Mouse (Mus musculus): ENCODE data around the gene Upk2.
"Not testable (repeated sequence)": the region's sequence is repeated elsewhere in the genome, so short reads cannot be mapped to it uniquely, and the experiment has no call there.

Gene Upk2

DNA sequence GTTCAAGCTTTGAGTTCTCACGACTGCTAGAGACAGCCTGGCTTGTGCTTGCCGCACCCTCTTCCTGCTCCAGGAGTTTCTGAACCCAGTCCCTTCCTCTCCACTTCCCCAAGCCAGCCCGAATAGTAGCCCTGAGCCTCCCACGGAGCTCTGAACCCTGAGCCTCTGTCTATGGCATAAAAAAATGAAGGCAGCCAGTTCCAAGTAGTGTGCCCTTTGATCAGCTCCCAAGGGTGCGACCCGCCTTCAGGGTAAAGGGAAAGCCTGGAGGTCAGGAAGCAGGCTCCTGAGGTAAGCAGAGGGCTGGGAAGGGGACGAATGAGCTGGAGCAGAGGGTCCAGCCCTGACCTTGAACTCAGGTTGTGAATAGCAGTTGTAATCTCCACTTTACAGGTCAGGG, 13.4 kb upstream of the Upk2 start:
- no peak for DNase-seq (ENCODE audit: low spot score in 2 of 2)

DNA sequence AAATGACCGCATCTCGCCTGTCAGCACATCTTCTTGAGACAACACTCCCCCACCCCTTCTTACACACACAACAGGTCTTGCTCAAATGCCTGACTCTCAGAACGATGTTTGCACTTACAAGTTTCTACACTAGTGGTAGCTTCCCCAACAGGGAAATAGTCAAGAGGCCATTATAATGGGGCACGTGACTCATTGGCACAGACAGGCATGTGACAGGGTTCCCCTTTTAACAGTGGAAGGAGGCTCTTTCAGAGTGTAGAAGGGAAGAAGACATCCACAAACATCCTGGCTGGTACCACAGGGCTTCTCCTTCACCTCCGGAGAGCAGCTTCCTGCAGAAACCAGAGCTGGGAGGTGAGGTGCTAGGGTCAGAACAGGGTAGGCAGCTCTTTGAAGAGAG, 7.2 kb upstream of the Upk2 start:
- DNase-seq (ENCODE audit: low spot score in 2 of 2), result no peak

DNA sequence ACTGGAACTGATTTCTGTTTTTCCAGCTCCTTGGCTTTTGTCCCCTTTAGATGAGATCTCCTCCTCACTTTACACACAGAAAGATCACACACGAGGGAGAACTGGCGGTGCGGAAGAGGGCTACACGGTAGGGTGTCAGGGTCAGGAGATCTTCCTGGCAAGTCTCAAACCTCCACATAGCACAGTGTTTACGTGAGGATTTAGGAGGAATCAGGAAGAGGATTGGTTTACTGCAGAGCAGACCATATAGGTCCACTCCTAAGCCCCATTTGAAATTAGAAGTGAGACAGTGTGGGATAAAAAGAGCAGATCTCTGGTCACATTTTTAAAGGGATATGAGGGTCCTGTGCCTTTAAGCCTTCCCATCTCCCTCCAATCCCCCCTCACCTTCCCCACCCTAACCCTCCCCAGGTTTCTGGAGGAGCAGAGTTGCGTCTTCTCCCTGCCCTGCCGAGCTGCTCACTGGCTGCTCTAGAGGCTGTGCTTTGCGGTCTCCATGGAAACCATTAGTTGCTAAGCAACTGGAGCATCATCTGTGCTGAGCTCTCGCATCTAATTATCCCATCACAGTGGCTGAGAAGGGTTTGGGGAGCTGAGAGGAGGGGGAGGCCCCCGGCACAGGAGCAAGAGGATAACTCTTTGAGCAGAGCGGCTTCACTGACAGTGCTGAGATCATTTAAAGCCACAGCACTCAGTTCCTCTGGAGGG, 2.4 kb upstream of the Upk2 start:
- DNase-seq (ENCODE audit: low spot score in 2 of 2), result peak; percentile 91

DNA sequence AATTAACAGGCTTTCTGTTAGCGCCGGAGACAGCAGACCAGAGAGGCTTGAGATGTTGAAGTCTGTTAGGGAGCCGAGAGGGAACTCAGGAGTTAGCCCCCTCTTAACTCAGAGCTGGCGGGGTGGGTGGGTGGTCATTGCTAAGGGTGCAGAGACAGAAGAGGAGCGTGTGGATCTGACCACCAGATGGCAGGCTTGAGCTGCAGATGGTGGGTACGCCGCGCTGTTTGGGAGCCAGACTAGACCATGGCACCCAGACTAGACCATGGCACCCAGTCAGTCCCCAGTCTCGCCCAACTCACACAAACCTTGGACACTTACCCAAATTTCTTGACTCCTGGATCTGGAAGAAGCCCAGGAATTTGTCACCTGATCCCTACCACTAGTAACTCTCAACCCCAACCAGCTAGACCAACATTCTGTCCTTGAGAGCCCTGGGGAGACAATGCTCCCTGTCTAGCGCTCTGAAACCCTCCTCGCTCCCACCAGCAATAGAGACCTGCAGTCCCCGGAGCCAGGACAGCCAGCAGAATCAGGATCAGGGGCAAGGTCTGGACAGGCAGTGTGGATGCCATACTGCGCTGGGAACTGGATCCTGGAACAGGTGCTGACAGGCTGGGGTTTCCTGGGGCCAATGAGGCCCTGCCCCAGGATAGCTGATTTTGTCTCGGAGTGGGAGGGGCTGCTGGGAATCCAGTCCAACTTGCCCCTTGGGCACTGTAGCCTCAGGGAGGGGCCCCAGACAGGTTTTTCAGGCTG, 465 bp downstream of the Upk2 start:
- DNase-seq (ENCODE audit: low spot score in 2 of 2), result peak; percentile 88 to 91

DNA sequence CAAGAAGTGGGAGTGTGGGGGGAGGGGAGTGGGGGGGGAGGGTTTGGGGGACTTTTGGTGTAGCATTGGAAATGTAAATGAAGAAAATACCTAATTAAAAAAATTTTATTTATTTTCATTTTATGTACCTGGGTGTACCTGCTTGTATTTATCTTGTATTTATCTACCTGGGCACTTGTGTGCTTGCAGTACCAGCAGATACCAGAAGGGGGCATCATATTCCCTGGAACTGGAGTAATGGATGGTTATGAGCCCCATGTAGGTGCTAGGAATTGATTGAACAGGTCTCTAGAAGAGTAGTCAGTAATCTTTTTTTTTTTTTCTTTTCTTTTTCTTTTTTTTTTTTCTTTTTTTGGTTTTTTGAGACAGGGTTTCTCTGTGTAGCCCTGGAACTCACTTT, 4.4 kb downstream of the Upk2 start:
- DNase-seq (ENCODE audit: low spot score in 2 of 2), result no peak

DNA sequence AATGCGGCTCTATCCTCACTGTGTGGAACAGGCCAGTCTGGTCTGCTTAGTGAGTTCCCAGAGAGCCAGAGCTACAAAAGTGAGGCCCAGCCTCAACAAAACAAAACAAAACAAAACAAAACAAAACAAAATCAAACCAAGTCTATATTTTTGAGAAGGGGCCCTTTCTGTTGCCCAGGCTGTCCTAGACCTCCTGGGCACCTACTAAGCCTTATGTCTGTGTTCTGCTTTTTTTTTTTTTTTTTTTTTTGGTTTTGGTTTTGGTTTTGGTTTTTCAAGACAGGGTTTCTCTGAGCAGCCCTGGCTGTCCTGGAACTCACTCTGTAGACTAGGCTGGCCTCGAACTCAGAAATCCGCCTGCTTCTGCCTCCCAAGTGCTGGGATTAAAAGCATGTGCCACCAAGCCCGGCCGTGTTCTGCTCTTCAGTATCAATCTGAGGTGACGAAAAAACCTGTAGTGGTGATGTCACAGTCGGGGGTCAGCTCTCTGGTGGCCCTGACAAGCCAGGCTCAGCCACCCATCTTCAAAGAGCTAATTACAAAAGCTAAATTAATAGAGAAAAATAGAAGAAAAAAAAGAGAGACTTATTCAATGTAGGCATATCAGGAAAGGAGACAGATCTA, 10.3 kb downstream of the Upk2 start:
- DNase-seq (ENCODE audit: low spot score in 2 of 2), result not testable (repeated sequence)

DNA sequence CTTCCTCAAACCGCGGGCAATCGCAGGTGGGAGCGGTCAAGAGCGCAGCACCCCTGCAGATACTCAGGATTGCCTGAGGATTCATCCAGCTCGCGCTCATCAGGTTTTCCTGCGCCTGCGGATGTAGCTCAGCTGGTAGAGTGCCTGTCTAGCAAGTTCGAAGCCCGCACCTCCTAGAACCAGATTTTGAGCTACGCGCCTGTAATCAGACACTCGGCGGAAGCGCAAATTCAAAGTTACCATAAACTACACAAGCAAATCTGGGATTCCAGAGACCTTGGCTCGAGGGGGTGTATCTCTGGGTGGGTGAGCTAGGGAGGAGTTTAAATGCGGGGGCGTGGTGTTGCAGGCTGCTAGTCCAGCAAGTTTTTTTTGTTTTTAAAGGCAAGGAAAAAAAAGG, 13.8 kb downstream of the Upk2 start, which contains the start of gene Foxr1:
Gene Foxr1, minus strand, starts transcription at position 176 of the 400 bp plus-strand sequence.
- DNase-seq (ENCODE audit: low spot score in 2 of 2), result no peak

DNA sequence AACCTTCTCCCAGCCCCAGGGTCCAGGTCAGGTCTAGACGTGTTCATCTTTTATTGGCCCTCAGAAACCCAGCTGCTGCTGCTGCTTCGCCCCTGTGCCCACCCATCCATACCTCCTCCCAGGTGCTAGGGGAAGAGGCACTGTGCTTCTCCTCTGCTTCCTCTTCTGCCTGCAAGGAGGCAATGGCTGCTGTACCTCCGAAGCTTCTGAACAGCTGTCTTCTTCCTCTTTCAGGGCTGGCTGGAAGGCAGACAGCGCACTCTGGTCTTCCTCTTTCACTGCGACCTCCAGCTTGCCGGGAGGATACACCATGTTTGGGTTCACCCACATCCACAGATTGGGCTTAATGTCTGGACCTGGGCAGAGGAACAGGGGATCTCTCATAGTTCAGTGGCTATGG, 19.0 kb downstream of the Upk2 start:
- no peak for DNase-seq (ENCODE audit: low spot score in 2 of 2)

DNA sequence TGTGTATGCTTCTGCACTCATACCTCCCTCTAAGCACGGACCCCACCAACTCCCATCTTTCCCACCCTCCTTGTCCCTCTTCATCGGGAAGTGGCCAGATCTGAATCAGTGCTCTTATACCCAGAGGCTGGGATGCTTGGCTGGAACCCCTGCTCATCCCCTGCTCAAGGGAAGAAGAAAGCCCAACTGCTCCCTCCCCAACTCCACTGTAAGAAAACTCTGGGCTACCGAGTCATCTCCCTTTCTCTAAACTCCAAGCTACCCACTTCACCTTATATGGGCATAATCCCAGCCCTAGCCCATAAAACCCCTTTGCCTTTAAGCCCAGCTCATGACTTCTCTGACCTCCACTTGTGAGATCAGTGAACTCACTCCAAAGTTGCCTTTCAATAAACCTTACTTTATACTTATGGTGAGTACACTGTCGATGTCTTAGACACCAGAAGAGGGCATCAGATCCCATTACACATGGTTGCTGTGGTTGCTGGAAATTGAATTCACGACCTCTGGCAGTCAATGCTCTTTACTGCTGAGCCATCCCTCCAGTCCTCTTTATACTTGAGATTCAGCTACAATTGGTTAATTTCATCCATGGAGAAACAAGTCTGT, 22.1 kb downstream of the Upk2 start:
- DNase-seq (ENCODE audit: low spot score in 2 of 2), result no peak

DNA sequence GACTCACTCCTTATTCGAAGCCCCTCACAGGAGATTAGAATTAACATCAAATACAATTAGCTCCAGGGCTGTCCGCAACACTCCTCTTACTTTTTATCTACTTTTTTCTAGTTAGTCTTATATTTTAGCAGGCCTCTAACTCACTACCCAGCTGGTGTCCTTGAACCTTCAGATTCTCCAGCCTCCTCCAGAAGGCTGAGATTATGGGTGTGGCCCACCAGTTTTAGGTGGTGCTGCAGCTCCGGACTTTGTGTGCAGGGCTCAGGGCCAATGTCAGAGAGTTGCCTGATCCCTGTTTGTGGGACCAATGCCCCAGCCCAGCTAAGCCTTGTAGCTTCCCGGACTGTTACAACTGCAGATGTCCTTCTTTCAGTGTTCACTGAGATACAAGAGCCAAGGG, 31.2 kb downstream of the Upk2 start:
- DNase-seq (ENCODE audit: low spot score in 2 of 2), result no peak

DNA sequence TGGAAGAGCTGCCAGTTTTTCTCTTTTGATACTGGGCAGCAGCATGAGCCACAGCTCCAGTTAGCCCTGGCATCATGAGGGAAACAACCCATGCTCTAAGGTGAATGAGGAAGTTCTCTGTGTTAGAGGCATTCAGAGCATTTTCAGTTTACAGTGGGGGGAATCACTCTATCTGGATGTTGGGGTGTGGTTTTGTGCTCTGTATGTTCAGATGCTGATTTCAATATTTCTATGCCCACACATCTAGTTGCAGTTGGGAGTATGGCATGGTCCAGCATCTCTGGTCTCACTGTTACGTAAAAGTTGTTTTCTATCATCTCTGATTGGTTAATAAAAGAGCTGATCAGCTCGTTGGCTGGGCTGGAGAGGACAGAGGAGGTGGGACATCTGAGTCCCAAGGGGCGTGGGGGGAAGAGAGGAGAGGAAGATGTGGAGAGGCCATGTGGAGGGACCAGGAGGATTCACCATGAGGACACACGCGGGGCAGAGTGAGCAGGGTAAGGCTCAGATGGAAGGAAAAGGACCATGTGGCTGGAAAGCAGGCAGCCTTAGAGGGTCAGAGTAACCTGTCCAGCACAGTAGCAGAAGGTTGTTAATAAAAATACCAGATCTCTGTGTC, 34.4 kb downstream of the Upk2 start:
- DNase-seq (ENCODE audit: low spot score in 2 of 2), result no peak

DNA sequence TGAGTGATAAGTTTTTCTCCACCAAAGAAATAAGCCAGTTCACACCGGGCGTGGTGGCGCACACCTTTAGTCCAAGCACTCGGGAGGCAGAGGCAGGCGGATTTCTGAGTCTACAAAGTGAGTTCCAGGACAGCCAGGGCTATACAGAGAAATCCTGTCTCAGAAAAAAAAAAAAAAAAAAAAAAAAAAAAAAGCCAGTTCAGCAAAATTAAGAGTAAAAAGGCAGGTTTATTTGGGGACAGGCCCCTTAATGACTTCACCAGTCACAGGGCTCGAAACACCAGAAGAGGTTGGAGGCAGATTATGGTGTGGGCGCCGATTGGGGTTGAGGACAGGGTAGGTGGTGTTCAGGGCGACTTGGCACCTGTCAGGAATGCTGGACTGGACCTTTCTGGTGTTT, 35.0 kb downstream of the Upk2 start:
- not testable (repeated sequence) for DNase-seq (ENCODE audit: low spot score in 2 of 2)

DNA sequence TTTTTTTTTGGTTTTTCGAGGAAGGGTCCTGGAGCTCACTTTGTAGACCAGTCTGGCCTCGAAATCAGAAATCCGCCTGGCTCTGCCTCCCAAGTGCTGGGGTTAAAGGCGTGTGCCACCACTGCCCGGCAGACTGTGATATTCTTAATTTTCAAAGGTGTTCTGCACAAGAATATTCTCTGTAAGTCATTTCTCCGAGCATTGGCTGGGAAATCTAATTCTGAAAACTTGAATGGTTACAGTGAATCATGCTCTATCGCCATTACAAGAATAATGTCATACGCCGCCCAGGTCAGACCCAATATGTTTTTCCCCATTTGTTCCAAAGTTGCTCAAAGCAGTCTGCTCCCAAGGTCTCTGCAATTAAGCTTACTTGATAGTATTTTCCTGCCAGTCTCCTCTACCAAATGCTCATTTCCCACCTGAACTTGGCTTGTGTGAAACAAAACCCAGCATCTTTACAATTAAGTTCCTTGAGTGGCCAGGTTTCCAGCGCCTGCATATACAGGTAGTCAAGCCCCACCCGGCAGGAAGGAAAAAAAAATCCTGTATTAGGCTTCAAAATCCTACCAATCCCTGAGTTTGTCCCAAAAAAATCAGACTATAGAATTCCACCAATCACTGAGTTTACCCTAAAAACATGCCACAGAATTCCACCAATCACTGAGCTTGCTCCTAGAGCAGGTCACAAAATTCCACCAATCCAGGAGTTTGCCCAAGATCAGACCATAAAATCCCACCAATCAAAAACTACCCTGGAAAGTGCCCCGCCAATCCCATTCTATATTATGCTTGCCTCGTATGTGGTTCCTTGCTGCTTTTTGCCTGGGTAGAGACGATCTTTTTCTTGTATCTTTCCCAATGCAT, 36.0 kb downstream of the Upk2 start, which contains the start of gene Ccdc84:
Gene Ccdc84, minus strand, starts transcription at position 51 of the 867 bp plus-strand sequence.
- DNase-seq (ENCODE audit: low spot score in 2 of 2), result no peak

DNA sequence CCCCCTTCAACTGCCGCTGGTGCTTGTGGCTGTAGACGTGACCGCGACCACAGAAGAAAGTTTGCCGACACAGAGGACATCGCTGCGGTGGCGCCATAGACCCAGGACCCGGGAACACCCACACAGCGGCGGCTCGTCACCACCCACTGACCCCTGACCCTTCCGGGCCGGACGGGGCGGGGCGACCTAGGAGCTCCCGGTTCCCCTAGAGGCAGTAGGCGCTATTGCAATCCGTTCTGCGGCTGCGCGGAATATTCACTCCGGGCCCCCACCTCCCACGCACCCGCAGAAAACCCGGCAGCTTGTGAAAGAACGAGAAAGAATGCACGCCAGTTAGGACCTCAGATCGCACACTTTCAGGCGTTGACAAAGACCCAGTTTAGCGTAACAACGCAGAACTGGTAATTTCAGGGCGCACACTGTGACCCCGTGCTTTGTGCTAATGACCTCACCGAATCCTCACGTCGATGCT, 36.8 kb downstream of the Upk2 start:
- peak; percentile 95 to 98 for DNase-seq (ENCODE audit: low spot score in 2 of 2)

DNA sequence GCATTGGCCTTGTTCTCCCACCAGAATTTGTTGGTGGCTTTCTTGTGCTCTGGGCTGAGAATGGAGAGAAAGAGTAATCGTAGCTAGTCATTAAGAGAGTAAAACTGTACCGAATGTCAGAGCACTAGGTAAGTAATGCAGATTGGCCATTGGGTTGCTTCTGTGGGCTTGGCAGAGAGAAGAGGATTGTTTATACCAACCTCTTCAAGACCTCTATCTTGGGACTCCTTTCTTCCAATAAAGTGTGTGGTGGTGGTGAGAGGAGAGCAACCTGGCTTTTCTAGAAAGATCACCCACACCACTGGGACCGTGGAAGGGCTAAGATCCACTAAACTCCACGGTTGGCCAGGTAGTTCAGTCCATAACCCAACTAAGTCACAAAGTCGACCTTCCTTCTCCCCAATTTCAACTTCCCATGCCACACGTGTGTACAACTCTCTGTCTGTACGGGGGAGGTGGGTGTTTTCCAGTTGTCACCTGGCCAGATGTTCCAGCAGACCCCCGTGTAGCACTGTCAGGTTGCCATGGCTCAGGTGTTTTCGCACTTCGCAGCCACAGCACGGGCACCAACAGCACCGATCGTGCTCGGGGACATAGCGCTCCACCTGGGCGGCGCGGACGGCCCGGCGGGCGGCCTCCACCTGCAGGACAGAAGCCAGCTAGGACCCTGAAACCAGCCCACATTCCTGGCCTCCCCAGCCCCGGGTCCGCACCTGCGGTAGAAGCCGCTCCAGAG, 37.5 kb downstream of the Upk2 start:
- no peak for DNase-seq (ENCODE audit: low spot score in 2 of 2)

DNA sequence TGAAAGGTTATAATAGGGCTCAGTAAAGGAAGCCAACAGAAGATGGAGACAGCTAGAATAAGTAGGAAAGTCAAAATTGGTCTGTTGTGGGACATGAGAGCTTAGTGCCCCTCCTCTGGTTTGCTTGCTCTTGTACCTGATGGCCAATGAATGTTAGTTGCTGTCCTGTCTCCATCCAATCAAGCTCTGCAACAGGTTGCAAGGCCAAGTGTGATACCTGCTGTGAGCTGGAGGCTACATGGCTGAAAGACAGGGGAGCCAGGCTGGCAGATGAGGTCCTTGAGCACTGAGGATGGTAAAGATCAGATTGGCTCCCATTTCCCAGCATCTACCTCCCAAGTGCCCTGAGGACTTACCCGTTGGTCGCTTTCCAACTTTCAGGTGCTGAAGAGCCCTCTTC, 42.0 kb downstream of the Upk2 start:
- DNase-seq (ENCODE audit: low spot score in 2 of 2), result no peak

DNA sequence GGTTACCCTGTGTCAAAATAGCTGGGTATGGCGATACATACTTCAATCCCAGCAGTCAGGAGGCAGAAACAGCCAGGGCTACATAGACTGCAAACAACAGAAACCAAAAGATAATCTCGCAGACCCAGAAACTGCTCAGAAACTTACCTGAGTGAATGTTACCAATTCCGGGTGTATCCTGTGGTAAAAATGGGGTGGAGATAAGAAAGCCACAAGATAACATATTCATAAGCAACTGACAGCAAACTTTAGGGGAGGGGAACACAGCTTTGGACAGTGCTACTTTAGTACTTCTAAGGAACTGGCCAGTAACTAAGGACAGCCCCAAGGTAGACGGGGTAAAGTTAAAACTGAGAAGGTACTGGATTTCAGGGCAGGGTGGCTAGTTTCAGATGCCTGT, 42.5 kb downstream of the Upk2 start:
- DNase-seq (ENCODE audit: low spot score in 2 of 2), result no peak

DNA sequence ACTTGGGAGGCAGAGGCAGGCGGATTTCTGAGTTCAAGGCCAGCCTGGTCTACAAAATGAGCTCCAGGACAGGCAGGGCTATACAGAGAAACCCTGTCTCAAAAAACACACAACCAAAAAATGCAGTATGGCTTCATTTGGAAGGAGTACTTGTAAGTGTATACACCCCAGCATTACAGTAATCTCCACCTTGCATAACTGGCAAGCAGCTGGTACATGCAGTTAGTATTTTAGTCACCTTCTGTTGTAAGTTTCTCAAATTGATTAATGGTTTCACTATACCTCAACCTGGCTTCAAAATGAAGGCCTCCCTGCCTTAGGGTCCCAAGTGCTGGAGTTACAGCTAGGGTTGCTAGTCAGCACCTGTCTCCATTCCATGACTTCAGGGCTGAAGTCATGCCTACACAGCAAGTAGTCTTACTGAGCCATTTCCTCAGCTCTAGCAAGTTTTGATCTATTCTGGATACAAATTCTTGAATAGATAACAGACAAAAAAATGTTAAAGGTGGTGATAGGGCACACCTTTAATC, 43.1 kb downstream of the Upk2 start:
- DNase-seq (ENCODE audit: low spot score in 2 of 2), result no peak

DNA sequence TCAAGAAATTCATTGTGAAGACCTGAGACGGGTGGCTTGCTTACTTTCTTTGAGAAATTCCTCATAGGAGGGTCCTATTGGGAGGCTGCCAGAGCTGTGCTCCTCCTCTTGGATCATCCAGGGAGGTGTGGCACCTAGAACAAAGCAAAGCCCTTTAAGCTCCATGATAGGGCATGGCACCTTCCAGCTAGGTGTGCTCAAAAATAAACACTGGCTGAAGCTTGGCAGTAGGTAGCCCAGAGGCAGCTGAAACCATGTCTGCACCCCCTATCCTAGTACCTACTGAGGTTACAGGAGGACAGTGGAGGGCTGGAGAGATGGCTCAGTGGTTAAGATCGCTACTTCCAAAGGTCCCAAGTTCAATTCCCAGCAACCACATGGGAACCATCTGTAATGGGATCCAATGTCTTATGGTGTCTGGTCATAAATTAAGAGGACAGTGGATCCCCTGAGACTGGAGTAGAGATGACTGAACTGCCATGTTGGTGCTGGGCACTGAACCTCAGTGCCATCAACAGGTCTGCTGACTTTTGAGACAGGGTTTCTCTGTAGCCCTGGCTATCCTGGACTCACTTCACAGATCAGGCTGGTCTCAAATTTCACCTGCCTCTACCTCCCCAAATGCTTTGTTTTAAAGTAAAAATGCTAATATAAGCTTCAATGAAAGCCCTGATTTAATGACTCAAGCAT, 44.0 kb downstream of the Upk2 start:
- DNase-seq (ENCODE audit: low spot score in 2 of 2), result no peak

Measured in right cerebral cortex, adult 2 months (tissue).